16 mouse cellular contexts compared by ENCODE assay signal in genomic region chr17:47207471-47207870, GRCm38 (mm10).
"Had no signal": no experiment of that assay in that cellular context is flagged by ENCODE, and none has a peak within 500 bp of the region (broad histone marks: within the 10 kb centered on the region; RNA-seq: fewer than 3 reads in every experiment).

No protein-coding gene starts in this region.

- H3K27me3 ChIP-seq: neural tube, embryonic 13.5 days; neural tube, embryonic 15.5 days; stomach, embryonic 15.5 days had no signal

- H3K27ac ChIP-seq: neural tube, embryonic 13.5 days; neural tube, embryonic 15.5 days; stomach, embryonic 15.5 days; stomach, postnatal 0 days had no signal

- H3K36me3 ChIP-seq: neural tube, embryonic 13.5 days; neural tube, embryonic 15.5 days; stomach, embryonic 15.5 days had no signal

- DNase-seq: retina, postnatal 1 day; right cerebral cortex, adult 18-20 months; right cerebral cortex, postnatal 14 days; right cerebral cortex, postnatal 25 days; right cerebral cortex, postnatal 4 days; spleen, adult 18-20 months; thymus, adult 18-20 months; thymus, adult 2 months; thymus, postnatal 14 days; thymus, postnatal 25 days; thymus, postnatal 36 days; thymus, postnatal 4 days had no signal

- H3K4me3 ChIP-seq: neural tube, embryonic 13.5 days; neural tube, embryonic 15.5 days; stomach, embryonic 15.5 days had no signal

- H3K9me3 ChIP-seq: neural tube, embryonic 13.5 days; neural tube, embryonic 15.5 days; stomach, embryonic 15.5 days had no signal
